Mouse (Mus musculus) MEL (cell line): ENCODE results near the gene Scaper. TPM values are rescaled to one million over a fixed set of nuclear protein-coding genes. Genes with fewer than 3 reads are reported as not detected.
A peak's percentile ranks its signal among the peaks of the same experiment; 100 is the strongest.

Experiments used
- DNase-seq: peaks from one replicate; pipeline ENCODE4 v3.0.0; 2011; ENCODE audit warnings: low read depth, low spot score
- H3K27ac ChIP-seq: 2 replicates; pipeline ENCODE4 v1.5.1; 2012; ENCODE audit warnings: low read depth, mild to moderate bottlenecking, control low read depth, low read length, moderate library complexity; ENCODE audit not compliant: control insufficient read depth
- H3K27me3 ChIP-seq, 2 experiments: fragments of 150-350 bp in 1 of 2; sonication (generic) in 1 of 2; 2 replicates each; pipeline ENCODE4 v1.6.1; 2012; ENCODE audit warnings: low read length in 2 of 2, mild to moderate bottlenecking in 2 of 2, improper control_type of control experiment in 1 of 2, moderate library complexity in 1 of 2; ENCODE audit not compliant: insufficient read depth in 2 of 2, control insufficient read depth in 1 of 2
- H3K36me3 ChIP-seq, 2 experiments: 2 replicates each; pipeline ENCODE4 v1.6.1; 2012 to 2014; ENCODE audit warnings: low read length in 2 of 2, improper control_type of control experiment in 1 of 2, inconsistent platforms in 1 of 2, mild to moderate bottlenecking in 1 of 2; ENCODE audit not compliant: insufficient read depth in 2 of 2, control insufficient read depth in 1 of 2
- H3K4me1 ChIP-seq, 2 experiments: fragments of 150-350 bp in 1 of 2; sonication (generic) in 1 of 2; 2 replicates each; pipeline ENCODE4 v1.6.1; 2012; ENCODE audit warnings: low read length in 2 of 2, improper control_type of control experiment in 1 of 2, mild to moderate bottlenecking in 1 of 2; ENCODE audit not compliant: insufficient read depth in 2 of 2, control insufficient read depth in 1 of 2
- H3K4me3 ChIP-seq, 2 experiments: fragments of 150-350 bp in 1 of 2; sonication (generic) in 1 of 2; 2 replicates each; pipeline ENCODE4 v1.5.1; 2012; ENCODE audit warnings: low read depth in 2 of 2, low read length in 2 of 2, mild to moderate bottlenecking in 2 of 2, moderate library complexity in 2 of 2, control low read depth in 1 of 2, improper control_type of control experiment in 1 of 2; ENCODE audit not compliant: control insufficient read depth in 1 of 2, insufficient read depth in 1 of 2
- H3K79me2 ChIP-seq: 2 replicates; pipeline ENCODE4 v1.6.1; 2012; ENCODE audit warnings: mild to moderate bottlenecking, low read length, moderate library complexity; ENCODE audit not compliant: control insufficient read depth, poor library complexity, insufficient read depth
- H3K9ac ChIP-seq: 2 replicates; pipeline ENCODE4 v1.6.1; 2012; ENCODE audit warnings: low read depth, mild to moderate bottlenecking, control low read depth, low read length, moderate library complexity; ENCODE audit not compliant: control insufficient read depth, poor library complexity, severe bottlenecking
- H3K9me3 ChIP-seq: fragments of 150-350 bp; sonication (generic); replicated peaks from 2 replicates; pipeline ENCODE4 v1.6.1; 2012; ENCODE audit warnings: mild to moderate bottlenecking, low read length, improper control_type of control experiment, moderate library complexity; ENCODE audit not compliant: insufficient read depth
- BHLHE40 ChIP-seq: IDR thresholded peaks from 2 replicates; pipeline ENCODE4 v1.6.1; 2012; ENCODE audit warnings: low read depth, mild to moderate bottlenecking, inconsistent platforms, low read length, improper control_type of control experiment, borderline replicate concordance
- CHD1 ChIP-seq: IDR thresholded peaks from 2 replicates; pipeline ENCODE4 v1.6.1; 2012; ENCODE audit warnings: low read depth, mild to moderate bottlenecking, inconsistent platforms, low read length, improper control_type of control experiment
- CHD2 ChIP-seq: IDR thresholded peaks from 2 replicates; pipeline ENCODE4 v1.6.1; 2011; ENCODE audit warnings: low read length, improper control_type of control experiment
- E2F4 ChIP-seq: IDR thresholded peaks from 2 replicates; pipeline ENCODE4 v1.6.1; 2011; ENCODE audit warnings: low read depth, low read length, improper control_type of control experiment, borderline replicate concordance
- ELF1 ChIP-seq: IDR thresholded peaks from 2 replicates; pipeline ENCODE4 v1.6.1; 2014; ENCODE audit warnings: low read depth, mild to moderate bottlenecking, inconsistent platforms, low read length, improper control_type of control experiment, moderate library complexity
- GABPA ChIP-seq: IDR thresholded peaks from 2 replicates; pipeline ENCODE4 v1.6.1; 2012; ENCODE audit warnings: low read depth, mild to moderate bottlenecking, inconsistent platforms, low read length, improper control_type of control experiment, moderate library complexity
- GATA1 ChIP-seq: IDR thresholded peaks from 2 replicates; pipeline ENCODE4 v1.6.1; 2011; ENCODE audit warnings: low read depth, low read length, improper control_type of control experiment
- HCFC1 ChIP-seq: IDR thresholded peaks from 2 replicates; pipeline ENCODE4 v1.6.1; 2012; ENCODE audit warnings: low read depth, mild to moderate bottlenecking, inconsistent platforms, low read length, improper control_type of control experiment, moderate library complexity
- JUND ChIP-seq: IDR thresholded peaks from 2 replicates; pipeline ENCODE4 v1.6.1; 2011; ENCODE audit warnings: low read depth, mild to moderate bottlenecking, improper control_type of control experiment, low read length
- KAT2A ChIP-seq: conservative IDR thresholded peaks from 2 replicates; pipeline ENCODE4 v1.6.1; 2012; ENCODE audit warnings: low read depth, low read length, improper control_type of control experiment, inconsistent platforms
- MAFK ChIP-seq: IDR thresholded peaks from 2 replicates; pipeline ENCODE4 v1.6.1; 2011; ENCODE audit warnings: low read depth, mild to moderate bottlenecking, low read length, improper control_type of control experiment, borderline replicate concordance
- MAX ChIP-seq: IDR thresholded peaks from 2 replicates; pipeline ENCODE4 v1.6.1; 2011; ENCODE audit warnings: low read length, improper control_type of control experiment
- MAZ ChIP-seq: IDR thresholded peaks from 2 replicates; pipeline ENCODE4 v1.6.1; 2012; ENCODE audit warnings: low read depth, mild to moderate bottlenecking, inconsistent platforms, low read length, improper control_type of control experiment
- MEF2A ChIP-seq: IDR thresholded peaks from 2 replicates; pipeline ENCODE4 v1.6.1; 2014; ENCODE audit warnings: low read depth, mild to moderate bottlenecking, inconsistent platforms, low read length, improper control_type of control experiment; ENCODE audit not compliant: poor library complexity, insufficient replicate concordance, severe bottlenecking; ENCODE audit errors: extremely low read depth
- MXI1 ChIP-seq: IDR thresholded peaks from 2 replicates; pipeline ENCODE4 v1.6.1; 2011; ENCODE audit warnings: mild to moderate bottlenecking, low read depth, low read length, improper control_type of control experiment
- MYB ChIP-seq: IDR thresholded peaks from 2 replicates; pipeline ENCODE4 v1.6.1; 2011; ENCODE audit warnings: mild to moderate bottlenecking, low read depth, low read length, improper control_type of control experiment
- MYC ChIP-seq: IDR thresholded peaks from 2 replicates; pipeline ENCODE4 v1.6.1; 2011; ENCODE audit warnings: low read depth, mild to moderate bottlenecking, low read length, improper control_type of control experiment, moderate library complexity
- NELFE ChIP-seq: IDR thresholded peaks from 2 replicates; pipeline ENCODE4 v1.6.1; 2011; ENCODE audit warnings: low read depth, low read length, improper control_type of control experiment
- NRF1 ChIP-seq: IDR thresholded peaks from 2 replicates; pipeline ENCODE4 v1.6.1; 2014; ENCODE audit warnings: low read depth, mild to moderate bottlenecking, inconsistent platforms, low read length, improper control_type of control experiment, moderate library complexity; ENCODE audit not compliant: poor library complexity, insufficient read depth, severe bottlenecking
- POLR2A ChIP-seq, 2 experiments: IDR thresholded peaks; 2 replicates each; pipeline ENCODE4 v1.6.1; 2011 to 2012; ENCODE audit warnings: low read length in 2 of 2, mild to moderate bottlenecking in 2 of 2, control low read depth in 1 of 2, improper control_type of control experiment in 1 of 2, low read depth in 1 of 2, moderate library complexity in 1 of 2; ENCODE audit not compliant: control insufficient read depth in 1 of 2, insufficient read depth in 1 of 2, poor library complexity in 1 of 2
- POLR2AphosphoS2 ChIP-seq: IDR thresholded peaks from 2 replicates; pipeline ENCODE4 v1.6.1; 2011; ENCODE audit warnings: low read length, improper control_type of control experiment
- POLR2AphosphoS5 ChIP-seq: IDR thresholded peaks from 2 replicates; pipeline ENCODE4 v1.6.1; 2012; ENCODE audit warnings: low read depth, borderline replicate concordance, mild to moderate bottlenecking, inconsistent platforms, low read length, moderate library complexity, mixed read lengths
- RAD21 ChIP-seq: IDR thresholded peaks from 2 replicates; pipeline ENCODE4 v1.6.1; 2011; ENCODE audit warnings: mild to moderate bottlenecking, low read depth, low read length, improper control_type of control experiment
- RCOR1 ChIP-seq: IDR thresholded peaks from 2 replicates; pipeline ENCODE4 v1.6.1; 2012; ENCODE audit warnings: low read depth, mild to moderate bottlenecking, inconsistent platforms, low read length, improper control_type of control experiment
- SIN3A ChIP-seq: IDR thresholded peaks from 2 replicates; pipeline ENCODE4 v1.6.1; 2012; ENCODE audit warnings: low read length, improper control_type of control experiment, inconsistent platforms
- TAL1 ChIP-seq: IDR thresholded peaks from 2 replicates; pipeline ENCODE4 v1.6.1; 2012; ENCODE audit warnings: mild to moderate bottlenecking, inconsistent platforms, low read length, moderate library complexity, mixed read lengths
- TBP ChIP-seq: IDR thresholded peaks from 2 replicates; pipeline ENCODE4 v1.8.0; 2011; ENCODE audit warnings: low read depth, low read length, improper control_type of control experiment
- TCF12 ChIP-seq: IDR thresholded peaks from 2 replicates; pipeline ENCODE4 v1.6.1; 2014; ENCODE audit warnings: low read depth, mild to moderate bottlenecking, inconsistent platforms, low read length, improper control_type of control experiment, moderate library complexity
- ZC3H11A ChIP-seq: IDR thresholded peaks from 2 replicates; pipeline ENCODE4 v1.6.1; 2012; ENCODE audit warnings: low read depth, mild to moderate bottlenecking, inconsistent platforms, low read length, improper control_type of control experiment
- ZMIZ1 ChIP-seq: IDR thresholded peaks from 2 replicates; pipeline ENCODE4 v1.6.1; 2012; ENCODE audit warnings: low read depth, mild to moderate bottlenecking, inconsistent platforms, low read length, improper control_type of control experiment, moderate library complexity
- ZNF384 ChIP-seq: IDR thresholded peaks from 2 replicates; pipeline ENCODE4 v1.6.1; 2012; ENCODE audit warnings: low read depth, mild to moderate bottlenecking, inconsistent platforms, low read length, improper control_type of control experiment
- polyA plus RNA-seq, 2 experiments: library from polyadenylated mRNA; stranded (reverse) in 1 of 2; unstranded in 1 of 2; fragments of >175 nt in 1 of 2; fragments of >200 nt in 1 of 2; gene quantifications; 2 replicates each; pipeline versions ENCODE4 v1.2.1 to v1.2.4; 2012; ENCODE audit warnings: low replicate concordance in 2 of 2, low read depth in 1 of 2; ENCODE audit not compliant: insufficient read length in 2 of 2, insufficient read depth in 1 of 2, missing spikeins in 1 of 2
- total RNA-seq: library from RNA; depleted of rRNA; stranded (reverse); fragments of 300-350 nt; gene quantifications from 2 replicates; pipeline ENCODE4 v1.2.3, GENCODE M21; 2012

Scaper gene
- total and polyA plus RNA-seq, 3 experiments: 3.9 to 4.1 TPM; not detected in 1

- Histone ChIP-seq H3K4me3 (peak within 1 kb of the TSS; percentile 84 to 97), H3K9ac (peak within 1 kb of the TSS; percentile 90), H3K79me2 (peaks cover 11% of the 10 kb centered on the region), H3K4me1 (peaks cover 0 to 8% of the 10 kb centered on the region in 2 experiments; a peak in 1 of 4 replicates), H3K9me3 (no peaks in the 10 kb centered on the region), H3K27ac (peak within 1 kb of the TSS; percentile 58), H3K27me3 (no peaks in the 10 kb centered on the region; a peak in 1 of 4 replicates), H3K36me3 (peaks cover 0 to 8% of the 10 kb centered on the region in 2 experiments; a peak in 2 of 4 replicates)
- DNase-seq: peak; percentile 98
- TF ChIP-seq MXI1 (peak; percentile 89), CHD1 (no peak), NRF1 (peak; percentile 64), MYB (0 out of 2 replicates have a peak, but pooled peaks have one; percentile 9), MAZ (0 out of 2 replicates have a peak, but pooled peaks have one; percentile 19), GATA1 (no peak), ZC3H11A (no peak), RAD21 (no peak), POLR2A (IDR thresholded peaks at IDR 0.05; ENCODE audit: control insufficient read depth in 1 of 2, insufficient read depth in 1 of 2, low read depth in 1 of 2, low read length in 2 of 2, poor library complexity in 1 of 2) (peak; percentile 72 to 85; a peak in 3 of 4 replicates), ELF1 (no peak), RCOR1 (no peak), TCF12 (0 out of 2 replicates have a peak, but pooled peaks have one; percentile 2), POLR2AphosphoS2 (peak; percentile 81; the same call in 1 of the 2 replicates), SIN3A (peak; percentile 78), E2F4 (no peak), GABPA (no peak), KAT2A (no peak; the same call in 1 of the 2 replicates), MAFK (no peak), POLR2AphosphoS5 (no peak), TAL1 (no peak), CHD2 (peak; percentile 92), HCFC1 (peak; percentile 67), ZMIZ1 (peak; percentile 73; the same call in 1 of the 2 replicates), ZNF384 (no peak), MAX (0 out of 2 replicates have a peak, but pooled peaks have one; percentile 28), TBP (peak; percentile 45; the same call in 1 of the 2 replicates), MEF2A (no peak), MYC (0 out of 2 replicates have a peak, but pooled peaks have one; percentile 27), JUND (no peak), NELFE (peak; percentile 78), BHLHE40 (peak; percentile 41; the same call in 1 of the 2 replicates)
These were observed 425.8 kb downstream of the Scaper start, which contains the start of gene Etfa for GRCm38 (mm10) chr9:55512027-55512543. Gene Etfa (minus strand): TSS chr9:55512243.
